Mouse (Mus musculus): Measurements from ENCODE around the gene Actg2.

Gene Actg2

GRCm38 (mm10) chr6:83478217-83478616 is 57.8 kb downstream of the Actg2 start:
- no peak for DNase-seq

GRCm38 (mm10) chr6:83475431-83475830 is 60.6 kb downstream of the Actg2 start:
- DNase-seq, result no peak

- peak; percentile 82 for DNase-seq
These were observed 62.8 kb downstream of the Actg2 start for GRCm38 (mm10) chr6:83473240-83473639.

- DNase-seq, result no peak
These were observed 64.3 kb downstream of the Actg2 start for GRCm38 (mm10) chr6:83471739-83472138.

- no peak for DNase-seq
These were observed 72.1 kb downstream of the Actg2 start for GRCm38 (mm10) chr6:83464011-83464410.

Data from kidney, postnatal 14 days (tissue).